Mouse (Mus musculus) hindbrain, embryonic 16.5 days (tissue): ENCODE measurements at regions not wholly inside any gene's neighbourhood (a gene's known extent, or its start where the extent isn't known, plus 50 kb on each side); places are given as distances from the start of the nearest gene placed in this dataset.

Source experiments
- ATAC-seq: fragments of 200-750 bp; cut with Nextera tagmentation; 2 replicates; pipeline ENCODE4 v1.8.0; 2017; ENCODE audit warnings: moderate TSS enrichment, moderate library complexity
- H3K27ac ChIP-seq: fragments of 300-500 bp; sonication (generic); 2 replicates; pipeline ENCODE4 v1.5.1; 2014; ENCODE audit warnings: low read depth, mild to moderate bottlenecking, control low read depth, low read length, moderate library complexity
- H3K27me3 ChIP-seq: fragments of 300-500 bp; sonication (generic); replicated peaks from 2 replicates; pipeline ENCODE4 v1.6.1; 2014; ENCODE audit warnings: low read length; ENCODE audit not compliant: control insufficient read depth, insufficient read depth
- H3K36me3 ChIP-seq: fragments of 300-500 bp; sonication (generic); 2 replicates; pipeline ENCODE4 v1.6.1; 2014; ENCODE audit warnings: mild to moderate bottlenecking, low read length, moderate library complexity, mixed read lengths; ENCODE audit not compliant: control insufficient read depth, insufficient read depth
- H3K4me1 ChIP-seq: fragments of 300-500 bp; sonication (generic); 2 replicates; pipeline ENCODE4 v1.6.1; 2014; ENCODE audit warnings: low read depth, low read length; ENCODE audit not compliant: control insufficient read depth, insufficient read depth
- H3K4me2 ChIP-seq: fragments of 300-500 bp; sonication (generic); 2 replicates; pipeline ENCODE4 v1.6.1; 2014; ENCODE audit warnings: mild to moderate bottlenecking, low read length, control low read depth, moderate library complexity
- H3K4me3 ChIP-seq: fragments of 300-500 bp; sonication (generic); 2 replicates; pipeline ENCODE4 v1.5.1; 2014; ENCODE audit warnings: mild to moderate bottlenecking, low read length, control low read depth, moderate library complexity
- H3K9ac ChIP-seq: fragments of 300-500 bp; sonication (generic); 2 replicates; pipeline ENCODE4 v1.6.1; 2014; ENCODE audit warnings: low read depth, mild to moderate bottlenecking, control low read depth, low read length, moderate library complexity
- H3K9me3 ChIP-seq: fragments of 300-500 bp; sonication (generic); 2 replicates; pipeline ENCODE4 v1.6.1; 2014; ENCODE audit warnings: mild to moderate bottlenecking, low read length, moderate library complexity; ENCODE audit not compliant: control insufficient read depth
- WGBS: fragments of 180-500 bp; shearing (Covaris S2); extraction: QIAGEN DNeasy Blood & Tissue Kit; methylation state at CpG from one replicate; pipeline ENCODE4 v1.1.7; 2014; 5-methylcytosine and 5-hydroxymethylcytosine counted together

DNA sequence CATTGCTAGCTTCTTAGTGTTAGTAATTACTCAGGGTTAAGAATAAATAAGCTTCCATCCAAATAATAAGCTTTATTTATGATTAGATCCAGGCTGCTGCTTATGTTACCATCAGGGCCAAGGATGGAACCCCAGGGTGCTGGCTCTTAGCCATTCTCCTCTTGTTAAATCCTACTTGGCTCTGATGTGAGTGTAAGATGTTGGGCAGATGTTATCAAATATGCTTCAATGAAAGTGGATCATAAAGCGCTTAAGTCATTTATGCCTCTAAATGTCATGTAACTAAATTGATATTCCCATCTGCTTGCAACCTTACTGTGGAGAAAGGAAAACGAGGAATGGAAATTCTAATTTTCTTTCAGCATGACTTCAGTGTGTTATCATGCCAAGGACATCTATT is 426.4 kb upstream of the Lrrc4c start:
- no peak overlapping the region for H3K4me2 ChIP-seq
- H3K9me3 ChIP-seq, result no peaks in the 10 kb centered on the region
- no peak overlapping the region for H3K4me3 ChIP-seq
- H3K4me1 ChIP-seq, result no peaks in the 10 kb centered on the region
- H3K9ac ChIP-seq, result no peak overlapping the region
- 53% methylated on average over 2 of the region's 2 CpGs for WGBS
- no peaks in the 10 kb centered on the region for H3K36me3 ChIP-seq
- ATAC-seq, result peak; percentile 76
- H3K27me3 ChIP-seq, result no peaks in the 10 kb centered on the region
- H3K27ac ChIP-seq, result no peak overlapping the region

DNA sequence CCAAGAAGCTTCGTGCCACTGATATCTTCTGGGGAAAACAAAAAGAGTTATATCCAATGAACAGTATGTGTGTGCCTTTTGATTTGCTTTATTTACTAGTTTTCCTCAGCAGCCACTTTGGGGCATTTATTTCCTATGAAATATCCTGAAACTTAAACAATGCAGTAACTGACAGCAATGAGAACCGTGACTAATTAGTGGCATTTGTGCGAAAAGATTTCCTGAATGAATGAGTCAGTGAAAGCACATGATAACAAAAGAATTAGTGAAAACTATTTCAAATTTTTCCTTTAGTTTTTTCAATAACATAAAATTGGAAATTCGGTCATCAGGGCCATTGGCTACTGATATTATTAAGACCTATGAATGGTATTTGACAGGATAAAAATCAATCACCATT is 412.9 kb upstream of the Lrrc4c start:
- H3K27me3 ChIP-seq, result no peaks in the 10 kb centered on the region
- no peaks in the 10 kb centered on the region for H3K4me1 ChIP-seq
- no peak overlapping the region for H3K27ac ChIP-seq
- H3K9me3 ChIP-seq, result no peaks in the 10 kb centered on the region
- WGBS, result 47% methylated on average over 4 of the region's 4 CpGs
- no peak for ATAC-seq
- H3K36me3 ChIP-seq, result no peaks in the 10 kb centered on the region
- no peak overlapping the region for H3K4me2 ChIP-seq
- H3K9ac ChIP-seq, result no peak overlapping the region
- H3K4me3 ChIP-seq, result no peak overlapping the region

DNA sequence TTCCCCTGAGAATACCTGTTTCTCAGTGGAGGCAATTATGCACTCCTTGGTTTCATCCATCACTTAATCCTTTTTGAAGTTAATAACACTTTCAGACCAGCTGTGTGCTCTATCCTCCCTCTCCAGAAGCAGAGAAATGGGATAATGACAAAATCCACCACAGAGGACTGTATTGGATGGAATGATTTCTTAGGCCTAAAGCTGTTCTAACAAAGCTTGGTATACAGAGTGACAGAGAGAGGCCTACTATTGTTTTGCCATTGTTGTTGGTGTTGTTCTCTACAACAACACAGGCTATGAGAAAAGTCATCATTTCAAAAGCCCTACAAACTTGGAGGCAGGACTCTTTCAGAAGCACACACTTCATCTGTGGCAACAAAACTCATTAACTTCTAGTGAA is 408.2 kb upstream of the Lrrc4c start:
- Histone ChIP-seq H3K4me2 (no peak overlapping the region), H3K36me3 (no peaks in the 10 kb centered on the region), H3K9me3 (no peaks in the 10 kb centered on the region), H3K4me3 (no peak overlapping the region), H3K27ac (no peak overlapping the region), H3K9ac (no peak overlapping the region), H3K27me3 (no peaks in the 10 kb centered on the region), H3K4me1 (no peaks in the 10 kb centered on the region)
- no peak for ATAC-seq

DNA sequence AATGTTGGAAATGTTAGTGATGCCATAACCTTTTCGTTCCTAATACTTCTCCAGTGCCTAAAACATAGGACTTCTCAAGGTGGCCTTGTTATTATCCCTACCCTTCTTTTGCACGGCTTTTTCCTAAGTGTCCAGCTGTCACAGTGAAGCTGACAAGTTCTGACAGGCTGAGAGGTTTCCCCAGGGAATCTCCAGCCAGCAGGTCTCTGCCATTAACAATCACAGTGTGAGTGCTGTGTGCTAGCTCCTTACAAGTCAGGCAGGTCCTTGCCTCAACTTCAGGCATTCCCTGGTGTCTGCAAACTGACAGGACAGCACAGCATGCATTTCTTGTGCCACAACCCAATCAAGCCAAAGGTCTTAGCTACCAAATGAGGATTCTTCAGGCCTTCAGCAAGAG is 407.8 kb upstream of the Lrrc4c start:
- no peak overlapping the region for H3K4me3 ChIP-seq
- no peak for ATAC-seq
- H3K9ac ChIP-seq, result no peak overlapping the region
- no peak overlapping the region for H3K27ac ChIP-seq
- H3K4me1 ChIP-seq, result no peaks in the 10 kb centered on the region
- no peaks in the 10 kb centered on the region for H3K36me3 ChIP-seq
- no peaks in the 10 kb centered on the region for H3K9me3 ChIP-seq
- no peaks in the 10 kb centered on the region for H3K27me3 ChIP-seq
- WGBS, result 53% methylated on average over 2 of the region's 2 CpGs
- no peak overlapping the region for H3K4me2 ChIP-seq
